Mouse (Mus musculus) kidney, adult 2 months (tissue): ENCODE data around the gene Akap12. TPM values are rescaled to one million over a fixed set of nuclear protein-coding genes. Genes with fewer than 3 reads are reported as not detected.

ENCODE experiments used
- DNase-seq: peaks from one replicate; pipeline ENCODE4 v3.0.0; 2021
- H3K27ac ChIP-seq: fragments of 200-500 bp; 2 replicates; pipeline ENCODE4 v1.5.1; 2012; ENCODE audit warnings: low read depth, low read length, control low read depth, inconsistent platforms; ENCODE audit not compliant: insufficient read depth
- H3K27me3 ChIP-seq: fragments of 200-500 bp; replicated peaks from 2 replicates; pipeline ENCODE4 v1.6.1; 2012; ENCODE audit warnings: mild to moderate bottlenecking, moderate library complexity, low read length, inconsistent platforms; ENCODE audit not compliant: control insufficient read depth, insufficient read depth
- H3K36me3 ChIP-seq: fragments of 200-500 bp; 2 replicates; pipeline ENCODE4 v1.6.1; 2012; ENCODE audit warnings: mild to moderate bottlenecking, moderate library complexity, low read length, inconsistent platforms; ENCODE audit not compliant: control insufficient read depth, insufficient read depth
- H3K4me1 ChIP-seq: fragments of 200-500 bp; 2 replicates; pipeline ENCODE4 v1.6.1; 2011; ENCODE audit warnings: low read length; ENCODE audit not compliant: control insufficient read depth, insufficient read depth
- H3K4me3 ChIP-seq: fragments of 200-500 bp; 2 replicates; pipeline ENCODE4 v1.5.1; 2011; ENCODE audit warnings: mild to moderate bottlenecking, low read depth, low read length, control low read depth; ENCODE audit not compliant: insufficient read depth
- CTCF ChIP-seq: fragments of 200-500 bp; conservative IDR thresholded peaks from 2 replicates; pipeline ENCODE4 v1.5.1; 2011; ENCODE audit warnings: low read depth, mild to moderate bottlenecking, control low read depth, low read length, moderate library complexity, mixed read lengths; ENCODE audit not compliant: insufficient read depth, insufficient read length
- POLR2A ChIP-seq: fragments of 200-500 bp; IDR thresholded peaks from one replicate; pipeline ENCODE4 v1.6.1; 2011; ENCODE audit warnings: low read depth, low read length, control low read depth
- WGBS: fragments of 180-500 bp; shearing (Covaris S2); methylation state at CpG from one replicate; pipeline ENCODE4 v1.1.7; 2018; 5-methylcytosine and 5-hydroxymethylcytosine counted together
- polyA plus RNA-seq: library from polyadenylated mRNA; depleted of rRNA; stranded (reverse); fragments of >200 nt; gene quantifications from 2 replicates; pipeline ENCODE4 v1.2.3, GENCODE M21; 2012

Gene Akap12
- polyA plus RNA-seq, 1 experiment = 6.0 TPM

DNA sequence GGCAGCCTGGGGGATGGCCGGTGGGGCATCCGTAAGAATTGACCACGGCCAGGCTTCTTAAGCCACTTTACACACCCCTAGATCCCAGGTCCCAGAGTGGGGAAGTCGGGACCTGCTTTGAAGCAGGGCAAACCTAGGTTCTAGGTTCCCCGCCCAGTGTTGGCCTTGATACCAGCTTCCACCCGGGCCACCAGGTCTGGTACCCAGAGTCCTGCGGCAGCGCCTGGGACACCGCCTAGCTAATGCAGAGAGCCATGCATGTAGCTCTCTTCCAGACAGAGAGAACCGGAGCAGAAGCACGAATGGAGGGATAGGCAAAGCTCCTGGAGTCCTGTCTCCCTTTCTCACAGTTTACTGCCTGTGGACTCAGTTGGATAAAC lies 741 bp downstream of the Akap12 start:
- Histone ChIP-seq H3K36me3 (no peaks in the 10 kb centered on the region), H3K4me1 (no peaks in the 10 kb centered on the region), H3K4me3 (peak overlapping the region; percentile 74), H3K27ac (no peak overlapping the region), H3K27me3 (peaks cover 1% of the 10 kb centered on the region; the same call in 1 of the 2 replicates)
- WGBS = 7% methylated on average over 11 of the region's 11 CpGs
- no peak for DNase-seq
- TF ChIP-seq CTCF (no peak), POLR2A (no peak)

DNA sequence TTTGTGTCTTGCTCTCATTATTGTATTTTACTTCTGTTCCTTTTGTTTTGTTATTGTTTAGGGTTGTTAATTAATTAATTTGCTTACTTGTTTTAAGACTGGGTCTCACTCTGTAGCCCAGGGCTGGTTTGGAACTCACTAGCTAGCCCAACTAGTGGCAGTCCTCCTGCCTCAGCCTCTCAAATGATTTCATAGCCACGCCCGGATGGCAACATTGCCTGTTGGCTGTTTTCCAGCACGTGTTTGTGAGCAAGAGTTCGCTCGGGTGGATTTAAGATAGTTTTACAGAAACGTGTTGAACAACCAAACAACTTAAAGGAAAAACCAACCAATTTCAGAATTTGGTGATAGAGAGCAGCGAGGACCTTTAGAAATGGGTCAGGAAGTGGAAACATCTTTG lies 1.3 kb downstream of the Akap12 start:
- Histone ChIP-seq H3K27me3 (peaks cover 1% of the 10 kb centered on the region; the same call in 1 of the 2 replicates), H3K36me3 (no peaks in the 10 kb centered on the region), H3K27ac (no peak overlapping the region), H3K4me3 (no peak overlapping the region), H3K4me1 (no peaks in the 10 kb centered on the region)
- TF ChIP-seq POLR2A (no peak), CTCF (no peak)
- 76% methylated on average over 7 of the region's 7 CpGs for WGBS
- no peak for DNase-seq

DNA sequence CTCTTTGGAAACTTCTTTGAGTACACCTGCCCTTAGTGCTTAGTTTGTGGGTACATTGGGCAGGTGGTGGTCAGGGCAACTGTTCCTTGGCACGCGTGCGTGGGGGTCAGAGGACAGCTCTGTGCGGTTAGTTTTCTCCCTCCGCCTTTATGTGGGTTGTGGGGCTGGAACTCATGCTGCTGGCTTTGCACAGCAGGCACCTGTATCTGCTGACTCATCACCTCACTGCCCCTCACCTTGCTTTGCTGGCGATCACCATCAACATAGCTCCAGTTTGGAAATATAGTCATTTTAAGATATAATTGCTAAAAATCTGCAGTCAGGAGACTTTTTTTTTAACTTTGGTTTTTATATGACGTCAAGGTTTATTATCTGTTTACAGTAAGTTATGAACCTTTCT lies 2.0 kb downstream of the Akap12 start:
- H3K4me1 ChIP-seq = no peaks in the 10 kb centered on the region
- no peaks in the 10 kb centered on the region for H3K36me3 ChIP-seq
- DNase-seq = no peak
- TF ChIP-seq POLR2A (no peak), CTCF (no peak)
- no peak overlapping the region for H3K4me3 ChIP-seq
- peaks cover 1% of the 10 kb centered on the region; the same call in 1 of the 2 replicates for H3K27me3 ChIP-seq
- 96% methylated on average over 7 of the region's 7 CpGs for WGBS
- no peak overlapping the region for H3K27ac ChIP-seq

DNA sequence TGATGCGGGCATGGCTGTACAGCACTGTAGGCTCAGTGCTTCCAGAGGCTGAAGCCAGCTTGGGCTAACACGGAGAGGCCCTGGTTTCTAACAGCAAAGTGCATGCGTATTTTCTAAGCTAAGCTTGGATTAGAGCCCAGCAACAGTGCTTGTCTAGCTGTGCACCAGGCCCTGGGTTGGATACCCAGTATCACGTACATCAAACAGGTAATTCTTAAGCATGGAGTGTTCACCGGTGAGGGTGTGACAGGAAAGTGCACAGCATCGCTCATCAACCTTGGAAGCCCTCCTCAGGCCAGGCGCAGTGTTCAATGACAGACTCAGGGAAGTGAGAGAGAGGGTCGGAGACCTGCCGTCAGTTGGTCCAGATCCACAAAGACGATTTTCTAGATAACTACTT lies 9.4 kb downstream of the Akap12 start:
- TF ChIP-seq POLR2A (no peak), CTCF (no peak)
- Histone ChIP-seq H3K4me3 (no peak overlapping the region), H3K27me3 (no peaks in the 10 kb centered on the region), H3K36me3 (no peaks in the 10 kb centered on the region), H3K4me1 (no peaks in the 10 kb centered on the region), H3K27ac (no peak overlapping the region)
- 93% methylated on average over 10 of the region's 10 CpGs for WGBS
- DNase-seq = no peak

DNA sequence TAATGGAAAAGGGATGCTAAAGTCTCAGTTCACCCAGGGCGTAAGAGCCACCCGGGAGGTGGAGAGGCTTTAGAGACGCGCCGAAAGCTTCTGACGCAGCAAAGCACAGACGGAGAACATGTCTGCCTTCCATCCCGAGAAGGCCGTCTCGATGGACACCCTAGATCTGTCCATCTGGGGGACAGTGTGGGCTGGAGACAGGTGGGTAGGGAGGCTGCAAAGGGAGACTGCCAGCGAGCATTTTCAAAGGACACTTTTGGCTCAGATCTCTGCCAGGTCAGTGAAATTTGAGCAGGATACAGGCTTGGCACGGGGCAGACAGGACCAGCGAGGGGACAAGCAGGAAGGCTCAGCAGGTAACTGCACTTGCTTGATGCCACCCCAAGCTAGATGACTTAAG lies 9.9 kb downstream of the Akap12 start:
- TF ChIP-seq CTCF (no peak), POLR2A (no peak)
- DNase-seq = no peak
- 84% methylated on average over 13 of the region's 13 CpGs for WGBS
- Histone ChIP-seq H3K27me3 (no peaks in the 10 kb centered on the region), H3K36me3 (no peaks in the 10 kb centered on the region), H3K27ac (no peak overlapping the region), H3K4me1 (no peaks in the 10 kb centered on the region), H3K4me3 (no peak overlapping the region)

DNA sequence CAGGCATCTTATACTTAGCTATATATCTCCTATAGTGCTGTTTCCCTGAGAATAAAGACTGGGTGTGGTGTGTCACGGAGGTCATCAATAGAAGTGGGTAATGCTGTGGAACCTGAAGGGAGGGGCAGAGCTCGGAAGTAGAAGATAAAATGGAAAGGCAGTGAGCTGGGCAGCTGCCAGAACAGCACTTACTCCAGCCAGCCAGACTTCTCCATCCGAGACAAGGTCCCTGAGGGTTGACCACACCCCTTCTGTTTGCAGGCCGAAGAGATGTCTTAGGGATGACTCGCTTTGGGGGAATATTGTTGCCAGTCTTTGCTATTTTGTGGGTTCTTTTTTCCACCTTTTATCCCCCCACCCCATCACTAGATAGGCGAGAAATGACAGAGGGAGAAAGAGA lies 11.9 kb downstream of the Akap12 start:
- no peak for TF ChIP-seq CTCF
- WGBS = 47% methylated on average over 6 of the region's 6 CpGs
- H3K27me3 ChIP-seq = no peaks in the 10 kb centered on the region
- H3K4me1 ChIP-seq = no peaks in the 10 kb centered on the region
- H3K36me3 ChIP-seq = no peaks in the 10 kb centered on the region
- DNase-seq = no peak
- H3K27ac ChIP-seq = no peak overlapping the region
- no peak overlapping the region for H3K4me3 ChIP-seq

DNA sequence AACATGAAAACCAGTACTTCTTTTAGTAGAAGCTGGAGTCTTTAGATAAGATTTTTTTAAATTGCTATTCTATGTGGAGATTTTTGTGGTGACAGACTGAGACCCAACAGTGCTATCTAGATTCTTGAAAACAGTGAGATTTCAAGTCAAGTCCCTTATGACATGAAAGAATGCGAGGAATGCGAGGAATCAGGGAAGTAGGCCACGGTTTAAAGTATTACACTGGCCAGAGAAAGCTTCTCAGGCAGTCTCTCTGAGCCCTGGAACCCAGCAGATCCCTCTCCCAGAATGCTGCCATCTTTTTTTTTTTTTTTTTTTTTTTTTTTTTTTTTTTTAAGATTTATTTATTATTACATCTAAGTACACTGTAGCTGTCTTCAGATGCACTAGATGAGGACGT lies 16.2 kb downstream of the Akap12 start:
- no peak overlapping the region for H3K4me3 ChIP-seq
- H3K4me1 ChIP-seq = no peaks in the 10 kb centered on the region
- H3K36me3 ChIP-seq = no peaks in the 10 kb centered on the region
- H3K27ac ChIP-seq = no peak overlapping the region
- no peak for TF ChIP-seq POLR2A
- DNase-seq = peak; percentile 56
- H3K27me3 ChIP-seq = no peaks in the 10 kb centered on the region
- WGBS = 53% methylated on average over 4 of the region's 4 CpGs

DNA sequence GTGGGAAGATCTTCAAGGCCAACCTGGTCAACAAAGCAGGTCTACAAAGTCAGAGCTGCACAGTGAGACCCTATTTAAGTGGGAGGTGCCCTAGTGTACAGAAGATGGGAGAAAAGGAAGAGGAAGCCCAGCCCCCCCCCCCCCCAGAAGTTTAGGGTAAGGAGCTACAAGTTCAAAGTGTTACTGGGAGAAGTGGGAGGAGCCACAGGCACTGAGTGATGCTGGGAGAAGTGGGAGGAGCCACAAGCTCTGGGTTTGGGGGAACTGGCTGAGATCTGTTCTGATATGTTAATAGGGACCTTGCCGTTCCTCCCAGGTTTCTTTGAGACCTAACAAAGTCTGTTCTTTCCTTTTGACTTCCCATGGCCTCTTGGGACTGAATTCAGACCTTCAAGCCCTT lies 18.6 kb downstream of the Akap12 start:
- H3K27me3 ChIP-seq = no peaks in the 10 kb centered on the region
- no peak overlapping the region for H3K27ac ChIP-seq
- no peak overlapping the region for H3K4me3 ChIP-seq
- DNase-seq = no peak
- H3K4me1 ChIP-seq = no peaks in the 10 kb centered on the region
- 92% methylated on average over 1 of the region's 1 CpGs for WGBS
- TF ChIP-seq CTCF = no peak
- no peak for TF ChIP-seq POLR2A
- no peaks in the 10 kb centered on the region for H3K36me3 ChIP-seq
